ENCODE assay signal across 21 mouse cellular contexts in the genomic region with DNA sequence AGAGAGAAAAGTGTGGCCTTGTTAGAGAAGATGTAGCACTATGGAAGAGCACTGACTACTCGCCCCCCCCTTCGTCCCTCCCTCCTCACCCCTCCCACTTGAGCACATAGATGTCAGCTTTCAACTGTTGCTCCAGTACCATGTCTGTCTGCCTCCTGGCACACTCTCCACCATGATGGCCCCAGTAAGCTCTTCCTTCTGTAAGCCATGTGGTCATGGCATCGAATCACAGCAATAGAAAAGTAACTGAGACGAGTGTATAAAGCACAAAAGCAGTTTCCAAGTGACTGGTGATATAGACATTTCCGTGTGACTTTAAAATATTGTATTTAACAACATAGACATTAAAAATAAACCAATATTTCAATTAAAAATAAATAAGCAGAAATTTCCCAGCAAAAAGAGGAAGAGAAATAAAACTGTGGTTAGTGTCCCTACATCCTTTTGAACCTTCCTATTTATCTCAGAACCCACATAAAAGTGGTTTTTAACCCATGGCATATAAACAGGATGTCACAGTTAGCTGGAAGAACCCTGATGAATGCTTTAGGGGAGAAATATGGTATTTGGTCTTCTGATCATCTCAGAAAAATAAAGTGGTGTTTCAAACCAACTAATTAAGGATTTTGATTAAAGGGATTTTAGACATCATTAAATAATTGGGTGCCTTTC.
DNase-seq lines count a peak whose midpoint lies in the region; ATAC-seq lines count a peak whose summit lies in the region.
"Had no signal": no experiment of that assay in that cellular context is flagged by ENCODE, and none has a peak within 500 bp of the region (broad histone marks: within the 10 kb centered on the region; RNA-seq: fewer than 3 reads in every experiment).

No protein-coding gene starts in this region.

- ATAC-seq in hematopoietic stem cell, adult 5-6 weeks (replicated peaks in 1 of 2; ENCODE audit: insufficient read depth in 1 of 2, low FRiP score in 2 of 2, low TSS enrichment in 1 of 2, low read depth in 1 of 2, poor library complexity in 2 of 2, severe bottlenecking in 2 of 2), result peak; percentile 74 to 86
- ATAC-seq in frontal cortex, adult (ENCODE audit: low TSS enrichment), result no peak
- ATAC-seq: forebrain, embryonic 14.5 days; forebrain, postnatal 0 days; hindbrain, postnatal 0 days; inflammation-experienced regulatory T-cells, adult 6 months; intestine, embryonic 16.5 days had no signal

- DNase-seq in thymus, postnatal 0 days (ENCODE audit: low spot score), result peak; percentile 11
- no peak for DNase-seq in thymus, postnatal 4 days
- DNase-seq in MEL-GATA-1-ER (ENCODE audit: extremely low read depth, low read depth), result peak; percentile 20
- DNase-seq in ovary, postnatal 10 days (ENCODE audit: low spot score), result no peak
- no peak for DNase-seq in spleen, postnatal 4 days (ENCODE audit: low spot score in 2 of 2)
- DNase-seq: adrenal gland, adult 2 months; adrenal gland, postnatal 14 days; cerebellum, adult 11 months; cerebellum, adult 2 months; cerebellum, adult 9-11 months; cerebellum, postnatal 36 days; forebrain, postnatal 0 days; gastrocnemius, postnatal 25 days; heart, postnatal 10 days; heart, postnatal 36 days had no signal

Comparison
In these comparisons a context has a peak if more than half of its experiments do, and no peak if none do; other contexts are left out.
1. DNase-seq: peak in thymus, postnatal 0 days (single experiment) and MEL-GATA-1-ER (single experiment); none in thymus, postnatal 4 days (single experiment), ovary, postnatal 10 days (single experiment) and spleen, postnatal 4 days (0 of 2).